Mouse (Mus musculus): Measurements from ENCODE around the gene Nav2.

GRCm38 (mm10) chr7:49382884-49383283 lies 474.4 kb downstream of the Nav2 start:
- TF ChIP-seq CTCF (IDR thresholded peaks at IDR 0.05; ENCODE audit: low read depth, low read length): no peak
- no peak for TF ChIP-seq EP300 (IDR thresholded peaks at IDR 0.05; ENCODE audit: insufficient read depth, low read depth, low read length)
- no peak for TF ChIP-seq POLR2A (IDR thresholded peaks at IDR 0.05; ENCODE audit: insufficient read depth, low read length)

Data from ES-Bruce4 (cell line).